Mouse (Mus musculus): Measurements from ENCODE around the gene Cyb561. TPM values are rescaled to one million over a fixed set of nuclear protein-coding genes. Genes with fewer than 3 reads are reported as not detected.

The Cyb561 gene
- total and polyA plus RNA-seq, 2 experiments: 3.2 to 3.7 TPM

GRCm38 (mm10) chr11:105951601-105952044, 1.5 kb downstream of the Cyb561 start:
- no peak overlapping the region for H3K27ac ChIP-seq (replicated peaks; ENCODE audit: insufficient read depth, low read depth, low read length)
- H3K4me3 ChIP-seq (ENCODE audit: insufficient read depth, low read depth, low read length): no peak overlapping the region
- H3K9ac ChIP-seq (ENCODE audit: low read depth, low read length): no peak overlapping the region
- WGBS: 75% methylated on average over 3 of the region's 3 CpGs
- H3K36me3 ChIP-seq (ENCODE audit: control insufficient read depth, insufficient read depth, low read length): no peaks in the 10 kb centered on the region
- no peak for DNase-seq (ENCODE audit: extremely low read depth, low read depth, low spot score)
- H3K4me1 ChIP-seq (ENCODE audit: control insufficient read depth, insufficient read depth, low read length): no peaks in the 10 kb centered on the region
- TF ChIP-seq POLR2A (IDR thresholded peaks at IDR 0.05; ENCODE audit: extremely low read depth, insufficient read depth, low read length) (no peak), CTCF (IDR thresholded peaks at IDR 0.05; ENCODE audit: low read depth, low read length) (no peak)
- H3K27me3 ChIP-seq (ENCODE audit: control insufficient read depth, insufficient read depth, low read length): no peaks in the 10 kb centered on the region
- H3K79me2 ChIP-seq (ENCODE audit: control insufficient read depth, insufficient read depth, low read length): no peaks in the 10 kb centered on the region

- Histone ChIP-seq H3K9ac (ENCODE audit: low read depth, low read length) (no peak overlapping the region), H3K27ac (replicated peaks; ENCODE audit: insufficient read depth, low read depth, low read length) (no peak overlapping the region), H3K27me3 (ENCODE audit: control insufficient read depth, insufficient read depth, low read length) (no peaks in the 10 kb centered on the region), H3K36me3 (ENCODE audit: control insufficient read depth, insufficient read depth, low read length) (no peaks in the 10 kb centered on the region), H3K79me2 (ENCODE audit: control insufficient read depth, insufficient read depth, low read length) (no peaks in the 10 kb centered on the region), H3K4me1 (ENCODE audit: control insufficient read depth, insufficient read depth, low read length) (no peaks in the 10 kb centered on the region), H3K4me3 (ENCODE audit: insufficient read depth, low read depth, low read length) (no peak overlapping the region)
- TF ChIP-seq POLR2A (IDR thresholded peaks at IDR 0.05; ENCODE audit: extremely low read depth, insufficient read depth, low read length) (no peak), CTCF (IDR thresholded peaks at IDR 0.05; ENCODE audit: low read depth, low read length) (no peak)
- no peak for DNase-seq (ENCODE audit: extremely low read depth, low read depth, low spot score)
- 85% methylated on average over 4 of the region's 4 CpGs for WGBS
Measured at GRCm38 (mm10) chr11:105950519-105950918, 2.6 kb downstream of the Cyb561 start.

GRCm38 (mm10) chr11:105948255-105948654, 4.9 kb downstream of the Cyb561 start:
- H3K4me3 ChIP-seq (ENCODE audit: insufficient read depth, low read depth, low read length): no peak overlapping the region
- no peak overlapping the region for H3K27ac ChIP-seq (replicated peaks; ENCODE audit: insufficient read depth, low read depth, low read length)
- TF ChIP-seq CTCF (IDR thresholded peaks at IDR 0.05; ENCODE audit: low read depth, low read length) (no peak), POLR2A (IDR thresholded peaks at IDR 0.05; ENCODE audit: extremely low read depth, insufficient read depth, low read length) (no peak)
- DNase-seq (ENCODE audit: extremely low read depth, low read depth, low spot score): no peak
- H3K79me2 ChIP-seq (ENCODE audit: control insufficient read depth, insufficient read depth, low read length): no peaks in the 10 kb centered on the region
- WGBS: 82% methylated on average over 2 of the region's 2 CpGs
- no peak overlapping the region for H3K9ac ChIP-seq (ENCODE audit: low read depth, low read length)
- H3K36me3 ChIP-seq (ENCODE audit: control insufficient read depth, insufficient read depth, low read length): no peaks in the 10 kb centered on the region
- H3K4me1 ChIP-seq (ENCODE audit: control insufficient read depth, insufficient read depth, low read length): peaks cover 3% of the 10 kb centered on the region; the same call in 1 of the 2 replicates
- no peaks in the 10 kb centered on the region for H3K27me3 ChIP-seq (ENCODE audit: control insufficient read depth, insufficient read depth, low read length)

GRCm38 (mm10) chr11:105946694-105947154, 6.4 kb downstream of the Cyb561 start:
- no peak overlapping the region for H3K27ac ChIP-seq (replicated peaks; ENCODE audit: insufficient read depth, low read depth, low read length)
- H3K36me3 ChIP-seq (ENCODE audit: control insufficient read depth, insufficient read depth, low read length): no peaks in the 10 kb centered on the region
- H3K27me3 ChIP-seq (ENCODE audit: control insufficient read depth, insufficient read depth, low read length): no peaks in the 10 kb centered on the region
- no peaks in the 10 kb centered on the region for H3K79me2 ChIP-seq (ENCODE audit: control insufficient read depth, insufficient read depth, low read length)
- no peak for TF ChIP-seq CTCF (IDR thresholded peaks at IDR 0.05; ENCODE audit: low read depth, low read length)
- TF ChIP-seq POLR2A (IDR thresholded peaks at IDR 0.05; ENCODE audit: extremely low read depth, insufficient read depth, low read length): no peak
- DNase-seq (ENCODE audit: extremely low read depth, low read depth, low spot score): no peak
- H3K4me3 ChIP-seq (ENCODE audit: insufficient read depth, low read depth, low read length): no peak overlapping the region
- H3K9ac ChIP-seq (ENCODE audit: low read depth, low read length): no peak overlapping the region
- H3K4me1 ChIP-seq (ENCODE audit: control insufficient read depth, insufficient read depth, low read length): peaks cover 3% of the 10 kb centered on the region; the same call in 1 of the 2 replicates
- WGBS: 53% methylated on average over 11 of the region's 11 CpGs

GRCm38 (mm10) chr11:105944770-105945672, 8.1 kb downstream of the Cyb561 start:
- H3K79me2 ChIP-seq (ENCODE audit: control insufficient read depth, insufficient read depth, low read length): no peaks in the 10 kb centered on the region
- TF ChIP-seq POLR2A (IDR thresholded peaks at IDR 0.05; ENCODE audit: extremely low read depth, insufficient read depth, low read length): no peak
- no peak for TF ChIP-seq CTCF (IDR thresholded peaks at IDR 0.05; ENCODE audit: low read depth, low read length)
- 76% methylated on average over 16 of the region's 16 CpGs for WGBS
- no peak overlapping the region for H3K4me3 ChIP-seq (ENCODE audit: insufficient read depth, low read depth, low read length)
- H3K9ac ChIP-seq (ENCODE audit: low read depth, low read length): no peak overlapping the region
- DNase-seq (ENCODE audit: extremely low read depth, low read depth, low spot score): no peak
- H3K27me3 ChIP-seq (ENCODE audit: control insufficient read depth, insufficient read depth, low read length): no peaks in the 10 kb centered on the region
- H3K27ac ChIP-seq (replicated peaks; ENCODE audit: insufficient read depth, low read depth, low read length): no peak overlapping the region
- H3K4me1 ChIP-seq (ENCODE audit: control insufficient read depth, insufficient read depth, low read length): peaks cover 3% of the 10 kb centered on the region; the same call in 1 of the 2 replicates
- H3K36me3 ChIP-seq (ENCODE audit: control insufficient read depth, insufficient read depth, low read length): no peaks in the 10 kb centered on the region

Data from liver, adult 2 months (tissue).